Mouse (Mus musculus) limb, embryonic 14.5 days (tissue): ENCODE measurements around the gene Psmc2. TPM values are rescaled to one million over a fixed set of nuclear protein-coding genes. Genes with fewer than 3 reads are reported as not detected.

Experiments used
- ATAC-seq: fragments of 200-750 bp; cut with Nextera tagmentation; 2 replicates; pipeline ENCODE4 v1.8.0; 2017; ENCODE audit warnings: low read depth, moderate number of reproducible peaks, moderate TSS enrichment; ENCODE audit not compliant: low FRiP score
- DNase-seq: peaks from one replicate; pipeline ENCODE4 v3.0.0-alpha.2; 2015; ENCODE audit warnings: low spot score
- H3K27ac ChIP-seq: fragments of 300-500 bp; sonication (generic); replicated peaks from 2 replicates; pipeline ENCODE4 v1.5.1; 2014; ENCODE audit warnings: low read depth, mild to moderate bottlenecking, low read length, moderate library complexity, mixed read lengths
- H3K27me3 ChIP-seq: fragments of 300-500 bp; sonication (generic); 2 replicates; pipeline ENCODE4 v1.6.1; 2014; ENCODE audit warnings: low read length, mixed read lengths; ENCODE audit not compliant: control insufficient read depth, insufficient read depth
- H3K36me3 ChIP-seq: fragments of 300-500 bp; sonication (generic); 2 replicates; pipeline ENCODE4 v1.6.1; 2014; ENCODE audit warnings: mild to moderate bottlenecking, low read length, moderate library complexity, mixed read lengths; ENCODE audit not compliant: control insufficient read depth, insufficient read depth
- H3K4me1 ChIP-seq: fragments of 300-500 bp; sonication (generic); 2 replicates; pipeline ENCODE4 v1.6.1; 2014; ENCODE audit warnings: antibody characterized with exemption, low read length, mixed read lengths; ENCODE audit not compliant: control insufficient read depth, insufficient read depth
- H3K4me2 ChIP-seq: fragments of 300-500 bp; sonication (generic); replicated peaks from 2 replicates; pipeline ENCODE4 v1.6.1; 2014; ENCODE audit warnings: low read depth, mild to moderate bottlenecking, low read length, moderate library complexity; ENCODE audit not compliant: severe bottlenecking
- H3K4me3 ChIP-seq: fragments of 300-500 bp; sonication (generic); replicated peaks from 2 replicates; pipeline ENCODE4 v1.5.1; 2014; ENCODE audit warnings: low read length
- H3K9ac ChIP-seq: fragments of 300-500 bp; sonication (generic); 2 replicates; pipeline ENCODE4 v1.6.1; 2014; ENCODE audit warnings: mild to moderate bottlenecking, low read depth, low read length, moderate library complexity; ENCODE audit not compliant: severe bottlenecking
- H3K9me3 ChIP-seq: fragments of 300-500 bp; sonication (generic); 2 replicates; pipeline ENCODE4 v1.6.1; 2016; ENCODE audit warnings: low read length; ENCODE audit not compliant: control insufficient read depth
- POLR2A ChIP-seq: fragments of 200-500 bp; IDR thresholded peaks from 2 replicates; pipeline ENCODE4 v1.8.0; 2012; ENCODE audit warnings: inconsistent platforms, mild to moderate bottlenecking, moderate library complexity, borderline replicate concordance; ENCODE audit not compliant: insufficient read depth, insufficient read length; ENCODE audit errors: extremely low read depth
- WGBS: fragments of 180-500 bp; shearing (Covaris S2); extraction: QIAGEN DNeasy Blood & Tissue Kit; methylation state at CpG from one replicate; pipeline ENCODE4 v1.1.7; 2014; 5-methylcytosine and 5-hydroxymethylcytosine counted together
- polyA plus RNA-seq, 2 experiments: library from polyadenylated mRNA; depleted of rRNA in 1 of 2; stranded (reverse) in 1 of 2; unstranded in 1 of 2; fragments of >200 nt; fragmentation: Nextera tagmentation in 1 of 2; extraction: Ambion mirVana in 1 of 2; gene quantifications; 2 replicates each; pipeline versions ENCODE4 v1.2.1 to v1.2.3; 2012 to 2014

Gene Psmc2
- polyA plus RNA-seq, 2 experiments: 89.1 to 165 TPM

- DNase-seq (no peak), ATAC-seq (no peak)
- H3K27ac ChIP-seq: no peak overlapping the region
- H3K9ac ChIP-seq: no peak overlapping the region
- peaks cover 6% of the 10 kb centered on the region for H3K4me1 ChIP-seq
- H3K27me3 ChIP-seq: no peaks in the 10 kb centered on the region
- 90% methylated on average over 11 of the region's 11 CpGs for WGBS
- no peak for TF ChIP-seq POLR2A
- H3K36me3 ChIP-seq: peaks cover 47% of the 10 kb centered on the region
- no peak overlapping the region for H3K4me3 ChIP-seq
- H3K4me2 ChIP-seq: no peak overlapping the region
- H3K9me3 ChIP-seq: no peaks in the 10 kb centered on the region
These were observed 46.0 kb upstream of the Psmc2 start for GRCm38 (mm10) chr5:21739120-21739519.

- Histone ChIP-seq H3K27me3 (no peaks in the 10 kb centered on the region), H3K4me1 (peaks cover 6% of the 10 kb centered on the region), H3K4me2 (no peak overlapping the region), H3K4me3 (no peak overlapping the region), H3K27ac (no peak overlapping the region), H3K9ac (no peak overlapping the region), H3K36me3 (peaks cover 55% of the 10 kb centered on the region), H3K9me3 (no peaks in the 10 kb centered on the region)
- ATAC-seq (no peak), DNase-seq (no peak)
- TF ChIP-seq POLR2A: no peak
- WGBS: 90% methylated on average over 13 of the region's 13 CpGs
These were observed 45.2 kb upstream of the Psmc2 start for GRCm38 (mm10) chr5:21739881-21740280.

GRCm38 (mm10) chr5:21743606-21744005 lies 41.5 kb upstream of the Psmc2 start:
- no peaks in the 10 kb centered on the region for H3K4me1 ChIP-seq
- DNase-seq (no peak), ATAC-seq (no peak)
- TF ChIP-seq POLR2A: no peak
- WGBS: 93% methylated on average over 10 of the region's 10 CpGs
- no peaks in the 10 kb centered on the region for H3K27me3 ChIP-seq
- H3K9ac ChIP-seq: no peak overlapping the region
- no peaks in the 10 kb centered on the region for H3K9me3 ChIP-seq
- H3K4me3 ChIP-seq: no peak overlapping the region
- H3K4me2 ChIP-seq: no peak overlapping the region
- peaks cover 92% of the 10 kb centered on the region for H3K36me3 ChIP-seq
- H3K27ac ChIP-seq: no peak overlapping the region

- H3K4me3 ChIP-seq: no peak overlapping the region
- no peaks in the 10 kb centered on the region for H3K27me3 ChIP-seq
- TF ChIP-seq POLR2A: no peak
- peaks cover 97% of the 10 kb centered on the region for H3K36me3 ChIP-seq
- no peaks in the 10 kb centered on the region for H3K9me3 ChIP-seq
- H3K4me2 ChIP-seq: no peak overlapping the region
- ATAC-seq: no peak
- H3K27ac ChIP-seq: no peak overlapping the region
- no peak overlapping the region for H3K9ac ChIP-seq
- DNase-seq: no peak
- H3K4me1 ChIP-seq: no peaks in the 10 kb centered on the region
These were observed 40.4 kb upstream of the Psmc2 start for GRCm38 (mm10) chr5:21744651-21745050.

- ATAC-seq (no peak), DNase-seq (no peak)
- Histone ChIP-seq H3K4me3 (no peak overlapping the region), H3K9ac (no peak overlapping the region), H3K27me3 (no peaks in the 10 kb centered on the region), H3K36me3 (peaks cover 93% of the 10 kb centered on the region), H3K4me1 (no peaks in the 10 kb centered on the region), H3K4me2 (no peak overlapping the region), H3K27ac (no peak overlapping the region), H3K9me3 (no peaks in the 10 kb centered on the region)
- 97% methylated on average over 6 of the region's 8 CpGs for WGBS
- no peak for TF ChIP-seq POLR2A
These were observed 39.1 kb upstream of the Psmc2 start for GRCm38 (mm10) chr5:21745966-21746365.

- H3K4me2 ChIP-seq: no peak overlapping the region
- H3K27ac ChIP-seq: no peak overlapping the region
- H3K27me3 ChIP-seq: no peaks in the 10 kb centered on the region
- DNase-seq (no peak), ATAC-seq (no peak)
- H3K4me1 ChIP-seq: no peaks in the 10 kb centered on the region
- H3K9ac ChIP-seq: no peak overlapping the region
- peaks cover 62% of the 10 kb centered on the region for H3K36me3 ChIP-seq
- TF ChIP-seq POLR2A: no peak
- no peak overlapping the region for H3K4me3 ChIP-seq
- no peaks in the 10 kb centered on the region for H3K9me3 ChIP-seq
- 91% methylated on average over 4 of the region's 4 CpGs for WGBS
These were observed 16.6 kb upstream of the Psmc2 start for GRCm38 (mm10) chr5:21768506-21768905.
